Mouse (Mus musculus): ENCODE measurements at regions not wholly inside any gene's neighbourhood (a gene's known extent, or its start where the extent isn't known, plus 50 kb on each side); places are given as distances from the start of the nearest gene placed in this dataset.

DNA sequence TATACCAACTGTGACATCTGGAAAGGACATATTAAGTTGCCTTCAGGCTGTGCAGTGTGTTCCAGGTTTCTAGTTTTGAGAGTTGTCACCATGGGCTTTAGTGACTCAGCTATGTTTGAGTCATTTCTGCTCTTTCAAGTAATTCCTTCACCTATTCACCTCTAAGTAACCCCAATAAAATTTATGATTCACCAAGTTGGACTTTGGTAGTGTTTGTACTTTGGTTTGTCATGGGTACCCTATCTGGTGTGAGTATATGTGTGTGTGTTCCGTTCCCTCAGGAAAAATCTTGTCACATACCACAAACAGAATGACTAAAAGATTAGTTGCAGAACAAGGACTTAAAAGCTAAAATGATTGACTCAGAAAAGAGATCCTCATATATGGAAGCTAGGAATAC lies 76.8 kb upstream of the Crbn start:
- ATAC-seq (replicated peaks; ENCODE audit: low FRiP score, poor library complexity, severe bottlenecking), result no peak

DNA sequence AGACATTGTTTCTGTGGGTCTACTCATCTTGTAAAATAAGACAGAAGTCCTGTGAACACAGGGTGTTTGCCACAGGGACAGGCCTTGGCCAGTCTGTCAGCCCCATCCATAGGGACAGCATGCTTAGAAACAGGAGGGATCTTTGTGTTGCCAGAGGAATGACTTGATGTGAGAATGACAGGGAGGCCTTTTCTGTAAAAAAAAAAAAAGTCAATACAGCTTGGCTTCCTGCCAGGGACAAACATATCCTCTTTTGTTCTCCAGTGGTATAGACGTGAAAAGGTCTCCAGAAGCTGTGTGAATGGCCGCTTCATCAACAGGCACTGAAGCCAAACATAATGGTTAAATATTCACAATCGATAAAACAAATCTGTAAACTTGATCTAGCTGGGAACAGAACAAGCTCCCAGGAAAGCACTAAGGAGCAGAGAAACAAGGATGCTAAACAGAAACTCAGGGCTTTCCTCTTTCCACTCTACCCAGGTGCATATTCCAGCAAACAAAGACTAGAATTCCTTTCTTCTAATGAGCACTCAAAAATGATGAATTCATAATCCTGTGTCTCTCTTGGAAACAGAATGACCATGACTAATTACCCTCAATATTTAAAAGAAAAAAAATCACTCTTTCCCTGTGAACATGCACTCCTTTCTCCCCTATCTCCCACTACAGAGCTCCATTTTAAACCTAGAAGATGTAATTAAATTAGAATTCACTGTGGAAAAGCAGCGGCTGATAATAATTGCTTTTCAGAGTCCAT lies 92.2 kb upstream of the Crbn start:
- ATAC-seq (replicated peaks; ENCODE audit: low FRiP score, poor library complexity, severe bottlenecking), result no peak

DNA sequence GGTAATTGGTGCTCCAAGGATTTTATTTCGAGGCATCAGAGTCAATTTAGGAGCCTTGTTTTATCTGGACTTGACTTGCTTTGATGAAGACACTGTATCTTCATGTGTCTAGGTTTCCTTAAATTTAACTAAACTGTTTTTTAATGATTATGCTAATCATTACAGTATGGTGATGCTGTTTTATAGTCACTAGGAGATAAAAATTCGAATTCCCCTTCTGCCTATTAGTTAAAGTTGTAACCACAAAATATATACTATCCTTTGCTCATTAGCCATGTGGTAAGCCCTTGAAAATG lies 92.7 kb upstream of the Crbn start:
- ATAC-seq (replicated peaks; ENCODE audit: low FRiP score, poor library complexity, severe bottlenecking), result no peak

DNA sequence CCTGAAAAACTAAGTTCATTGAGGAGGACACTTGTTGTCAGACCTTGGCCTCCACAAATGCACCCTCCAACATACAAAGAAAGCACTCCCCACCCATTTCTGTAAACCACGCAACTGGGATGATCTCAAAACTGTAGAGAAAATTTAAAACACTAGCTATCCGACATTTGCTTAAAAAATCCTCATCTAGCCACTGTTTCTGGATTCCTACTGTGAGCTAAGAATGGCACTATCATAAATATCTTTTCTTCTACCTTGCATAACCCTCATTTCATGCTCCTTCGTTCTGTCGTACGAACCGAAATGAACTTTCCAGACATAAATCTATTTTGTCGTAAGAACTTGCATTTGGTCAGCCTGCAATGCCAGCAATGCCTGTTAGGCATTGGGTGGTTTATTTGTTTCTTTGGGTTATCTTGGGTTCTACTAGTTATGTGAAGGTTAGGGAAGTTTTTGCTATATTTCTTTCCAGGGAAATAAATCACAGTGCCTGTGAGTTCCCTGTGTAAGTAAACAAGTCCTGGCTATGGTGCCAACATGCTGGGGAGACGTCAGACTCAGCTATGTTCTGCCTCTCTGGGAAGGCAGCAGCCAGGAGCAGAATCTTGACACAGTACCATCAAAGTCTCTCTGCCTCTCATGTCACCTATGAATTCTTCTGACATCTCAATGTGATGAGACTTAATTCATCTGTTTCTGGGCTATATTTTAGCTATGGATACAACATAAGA lies 104.2 kb upstream of the Crbn start:
- ATAC-seq (replicated peaks; ENCODE audit: low FRiP score, poor library complexity, severe bottlenecking), result no peak

DNA sequence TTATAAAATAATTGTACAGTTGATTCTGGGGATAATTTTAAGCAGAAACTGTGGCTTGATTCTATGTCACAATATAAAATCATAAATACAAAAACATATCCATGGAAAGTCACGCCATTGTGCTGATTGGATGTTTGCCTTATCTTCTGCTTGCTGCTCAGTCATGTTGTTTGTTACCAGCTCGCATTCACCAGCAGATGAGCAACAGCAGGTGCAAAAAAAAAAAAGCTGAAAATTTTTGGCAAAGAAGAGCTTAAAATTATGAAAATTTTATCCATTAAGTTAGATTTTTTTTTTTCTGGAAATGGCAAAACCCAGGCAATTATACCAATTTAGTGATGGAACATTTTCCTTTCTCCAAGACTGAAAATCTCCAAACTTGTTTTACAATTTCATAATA lies 115.2 kb upstream of the Crbn start:
- no peak for ATAC-seq (replicated peaks; ENCODE audit: low FRiP score, poor library complexity, severe bottlenecking)

DNA sequence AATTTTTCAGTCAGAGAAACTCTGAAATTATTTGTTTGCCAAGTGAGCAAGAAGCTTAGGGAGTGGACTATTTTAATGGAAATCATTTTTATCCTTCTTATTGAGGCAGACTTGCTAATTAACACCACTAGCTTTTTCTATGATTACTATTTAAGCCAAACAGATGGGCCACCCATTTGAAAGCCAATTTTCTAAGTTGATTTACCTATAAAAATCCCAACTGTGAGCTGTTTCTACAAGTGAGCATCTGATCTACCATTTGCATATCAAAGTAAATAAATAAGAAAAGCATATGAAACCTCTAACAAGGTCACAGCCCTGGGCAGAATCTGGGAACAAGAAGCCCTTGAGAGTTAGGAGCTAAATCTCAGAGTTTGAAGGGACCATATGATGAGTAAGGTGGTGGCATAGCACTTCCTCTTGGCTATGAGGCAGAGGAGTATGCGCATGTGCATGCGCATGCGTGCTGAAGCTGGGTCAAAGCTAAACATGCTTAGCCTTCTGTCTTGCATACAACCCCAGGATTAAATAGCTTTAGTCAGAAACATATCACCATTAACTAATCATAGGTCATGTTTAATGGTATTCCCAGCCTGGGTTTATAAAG lies 116.9 kb upstream of the Crbn start:
- ATAC-seq (replicated peaks; ENCODE audit: low FRiP score, poor library complexity, severe bottlenecking), result no peak

DNA sequence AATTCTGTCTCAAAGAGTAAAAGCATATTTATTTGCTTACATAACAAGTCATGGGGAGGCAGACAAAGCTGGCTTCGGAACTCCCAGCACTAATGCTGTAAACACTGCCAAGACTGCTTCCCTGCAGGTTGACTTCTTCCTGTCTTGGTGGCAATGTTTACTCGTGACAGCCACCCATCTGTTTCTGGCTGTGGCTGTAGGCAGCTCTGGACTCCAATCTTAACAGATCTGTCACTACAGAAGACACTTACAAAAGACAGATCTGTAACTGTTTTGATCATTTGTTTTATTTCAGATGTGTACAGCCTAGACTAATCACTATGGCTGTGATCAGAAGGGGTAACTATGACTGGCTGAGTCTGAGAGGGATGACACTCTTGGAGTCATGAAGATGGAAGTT lies 121.1 kb upstream of the Crbn start:
- ATAC-seq (replicated peaks; ENCODE audit: low FRiP score, poor library complexity, severe bottlenecking), result no peak

DNA sequence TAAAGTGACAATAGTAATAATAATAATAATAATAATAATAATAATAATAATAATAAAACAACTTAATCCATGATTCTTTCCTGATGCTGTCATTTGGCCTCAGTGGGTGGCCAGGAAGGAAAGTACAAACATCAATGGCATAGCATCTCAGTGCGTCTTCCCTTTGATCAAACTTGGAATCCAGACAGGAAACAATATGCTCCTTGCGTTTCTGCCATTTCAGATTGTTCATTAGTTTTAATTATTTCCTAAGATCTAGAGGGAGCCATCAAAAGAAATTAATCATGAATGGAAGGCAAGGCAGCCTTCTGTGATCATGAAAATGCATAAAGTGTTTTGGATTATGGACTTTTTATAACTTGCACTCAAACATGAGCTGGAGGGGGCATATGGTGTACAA lies 125.6 kb upstream of the Crbn start:
- no peak for ATAC-seq (replicated peaks; ENCODE audit: low FRiP score, poor library complexity, severe bottlenecking)

DNA sequence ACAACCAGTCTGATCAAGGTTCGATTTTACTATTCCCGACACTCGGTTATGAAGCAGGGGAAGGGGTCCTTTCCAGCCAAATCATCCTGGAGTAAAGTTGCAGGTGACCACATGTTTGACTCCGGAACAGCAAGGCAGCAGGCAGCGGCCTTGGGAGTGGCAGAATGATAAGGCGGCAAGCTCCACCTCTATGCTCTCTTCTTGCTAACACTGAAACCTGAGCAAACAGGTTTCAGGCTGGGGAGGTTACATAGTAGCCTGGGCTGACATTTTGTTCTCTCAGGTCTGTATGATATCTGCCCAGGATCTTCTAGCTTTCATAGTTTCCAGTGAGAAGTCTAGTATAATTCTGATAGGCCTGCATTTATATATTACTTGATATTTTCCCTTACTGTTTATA lies 133.7 kb upstream of the Crbn start:
- no peak for ATAC-seq (replicated peaks; ENCODE audit: low FRiP score, poor library complexity, severe bottlenecking)

DNA sequence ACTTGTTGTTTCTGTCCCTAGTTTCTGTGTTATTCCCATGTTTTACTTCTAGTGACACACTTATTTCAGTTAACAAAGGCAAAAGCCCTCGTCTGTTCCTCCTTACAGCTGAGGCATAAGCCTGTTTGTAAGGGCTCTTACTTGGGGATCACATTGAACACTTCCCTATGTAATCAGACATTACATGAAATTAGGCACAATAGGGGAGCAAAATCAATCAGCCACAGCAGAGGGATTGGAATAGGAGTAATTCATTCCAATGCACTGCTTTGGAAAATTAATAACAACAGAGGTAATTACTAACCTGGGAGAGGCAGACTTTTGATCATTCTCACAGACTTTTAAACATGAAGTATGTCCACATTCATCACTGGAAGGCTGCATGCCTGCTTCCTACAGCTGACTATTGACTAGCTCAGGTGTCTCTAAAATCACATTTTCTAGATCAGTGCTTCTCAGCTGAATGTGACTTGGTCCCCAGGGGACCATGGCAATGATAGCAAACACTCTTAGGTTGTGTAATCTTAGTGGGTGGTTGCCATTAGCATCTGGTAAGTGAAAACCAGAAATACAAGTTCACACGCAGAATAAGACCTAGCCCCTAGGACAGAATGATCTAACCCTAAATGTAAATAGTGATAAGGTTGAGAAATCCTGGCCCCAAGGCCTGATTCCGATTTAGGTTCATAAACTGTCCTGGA lies 146.5 kb upstream of the Crbn start:
- ATAC-seq (replicated peaks; ENCODE audit: low FRiP score, poor library complexity, severe bottlenecking), result no peak

DNA sequence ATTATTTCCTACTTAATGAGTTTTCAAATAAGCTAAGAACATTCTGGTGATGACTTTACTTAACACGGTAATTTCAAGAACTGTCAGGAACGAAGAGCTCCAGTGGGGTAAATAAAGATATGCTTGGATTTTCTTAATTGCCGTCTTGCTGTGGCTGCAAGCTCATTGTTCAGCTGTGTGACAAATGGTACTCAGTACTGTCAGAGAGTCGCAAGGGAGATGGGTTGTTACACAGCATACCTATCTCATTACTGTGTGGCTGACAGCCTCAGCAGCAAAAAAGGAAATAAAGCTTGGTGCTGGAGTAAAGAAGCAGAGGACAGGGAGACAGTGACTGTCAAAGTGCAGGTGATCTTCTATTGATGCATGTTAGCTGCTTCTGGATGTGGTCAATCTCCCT lies 151.0 kb upstream of the Crbn start:
- no peak for ATAC-seq (replicated peaks; ENCODE audit: low FRiP score, poor library complexity, severe bottlenecking)

DNA sequence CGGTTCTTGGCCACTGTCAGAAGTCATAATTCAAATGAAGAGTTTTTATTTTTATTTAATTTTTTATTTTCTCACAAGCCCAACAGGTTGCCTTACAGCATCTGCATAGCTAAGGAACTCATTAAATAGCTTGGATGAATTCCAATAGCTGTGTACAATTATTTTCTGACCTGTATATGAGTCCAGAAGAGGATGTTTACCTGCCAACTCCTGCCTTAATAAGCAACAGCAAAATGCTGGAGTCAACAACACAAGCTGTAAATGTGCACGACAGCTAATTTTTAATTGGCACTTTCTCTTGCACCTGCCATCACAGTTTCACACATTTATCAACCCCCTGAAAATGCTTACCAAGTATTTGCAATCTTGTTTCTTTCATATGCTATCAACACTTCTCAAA lies 161.4 kb upstream of the Crbn start:
- no peak for ATAC-seq (replicated peaks; ENCODE audit: low FRiP score, poor library complexity, severe bottlenecking)

DNA sequence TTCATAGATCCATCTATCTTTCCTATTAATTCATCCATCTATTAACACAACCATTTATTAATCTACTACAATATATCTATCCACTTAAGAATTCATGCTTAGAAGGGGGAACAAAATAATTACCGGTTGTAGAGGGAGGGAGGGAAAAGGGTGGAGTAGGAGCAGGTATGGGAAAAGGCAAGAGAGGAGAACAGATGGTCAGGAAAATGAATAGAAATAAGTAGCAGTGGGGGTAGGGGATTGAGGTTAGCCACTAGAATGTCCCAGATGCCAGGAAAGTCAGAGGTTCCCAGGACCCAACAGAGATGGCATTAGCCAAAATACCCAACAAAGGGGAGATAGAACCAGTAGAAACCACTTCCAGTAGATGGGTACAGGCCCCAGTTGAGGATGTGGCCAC lies 164.5 kb upstream of the Crbn start:
- no peak for ATAC-seq (replicated peaks; ENCODE audit: low FRiP score, poor library complexity, severe bottlenecking)

DNA sequence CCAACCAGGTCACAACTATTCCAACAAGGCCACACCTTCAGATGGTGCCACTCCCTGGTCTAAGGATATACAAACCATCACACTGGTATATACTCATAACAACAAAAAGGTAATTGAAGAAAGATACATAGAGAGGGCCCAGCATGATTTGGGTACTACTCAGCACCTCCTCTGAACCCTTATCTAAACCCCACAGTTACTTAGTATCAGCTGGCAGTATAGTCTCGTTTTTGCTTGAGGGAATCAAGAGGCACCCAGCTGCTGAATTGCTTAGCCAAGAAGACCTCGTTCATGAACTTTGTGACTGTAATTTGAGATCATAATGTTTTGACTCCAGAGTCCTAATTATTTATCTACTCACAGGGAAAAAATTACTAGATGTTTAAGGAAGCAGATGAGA lies 175.6 kb upstream of the Crbn start:
- ATAC-seq (replicated peaks; ENCODE audit: low FRiP score, poor library complexity, severe bottlenecking), result peak; percentile 96

DNA sequence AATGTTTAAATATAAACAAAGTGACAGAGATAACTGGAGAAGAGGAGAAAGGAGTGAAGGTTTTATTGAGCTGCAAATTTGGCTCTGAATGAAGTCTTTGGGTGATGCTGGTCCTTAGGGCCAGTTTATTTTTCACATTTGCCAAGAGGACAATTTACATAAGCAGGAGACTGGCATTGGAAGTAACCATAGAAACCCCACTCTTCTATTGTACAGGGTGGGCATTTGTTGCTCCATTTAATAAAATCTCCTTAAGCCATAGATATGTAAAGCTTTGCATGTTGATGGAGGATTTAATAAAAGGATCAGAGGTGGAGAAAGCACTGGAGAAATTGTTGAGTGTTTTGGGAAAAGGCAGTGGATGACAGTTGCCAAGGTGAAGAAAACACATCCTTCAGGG lies 178.8 kb upstream of the Crbn start:
- ATAC-seq (replicated peaks; ENCODE audit: low FRiP score, poor library complexity, severe bottlenecking), result no peak

DNA sequence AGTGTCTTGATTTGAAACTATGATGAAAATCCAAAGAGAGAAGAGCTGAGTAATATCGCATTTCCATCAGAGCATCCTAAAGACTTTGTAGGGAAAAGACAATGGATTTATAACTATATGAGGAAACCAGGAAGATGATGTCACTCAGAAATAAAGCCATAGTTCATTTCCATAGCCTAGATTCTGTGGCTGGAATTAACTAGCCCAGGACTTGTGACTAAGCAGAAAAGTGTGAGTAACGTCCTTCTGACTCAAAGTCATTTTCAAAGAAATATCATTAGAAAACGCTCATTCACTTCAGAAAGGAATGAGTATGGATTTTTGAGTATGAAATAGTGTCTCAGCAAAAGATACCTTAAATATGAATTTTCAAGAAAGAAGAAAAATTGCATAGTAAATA lies 179.9 kb upstream of the Crbn start:
- ATAC-seq (replicated peaks; ENCODE audit: low FRiP score, poor library complexity, severe bottlenecking), result no peak

DNA sequence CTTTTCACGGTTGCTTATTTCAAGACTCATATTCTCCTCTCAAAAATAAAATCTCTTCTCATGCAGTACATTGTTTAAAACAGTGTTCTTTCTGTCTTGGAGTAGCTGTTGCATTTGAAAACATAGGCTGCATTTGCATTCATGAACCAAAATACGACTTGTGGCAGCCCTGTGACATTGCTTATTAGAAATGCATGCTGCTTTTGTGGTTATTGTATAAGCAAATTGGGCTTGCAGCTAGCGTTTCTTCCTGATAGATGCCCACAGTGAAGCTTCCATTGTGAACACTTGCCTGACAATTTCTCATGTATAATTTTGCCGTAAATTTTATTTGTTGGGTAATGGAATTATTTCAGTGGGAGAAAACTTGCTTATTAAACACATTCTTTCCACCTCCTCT lies 180.3 kb upstream of the Crbn start:
- no peak for ATAC-seq (replicated peaks; ENCODE audit: low FRiP score, poor library complexity, severe bottlenecking)

DNA sequence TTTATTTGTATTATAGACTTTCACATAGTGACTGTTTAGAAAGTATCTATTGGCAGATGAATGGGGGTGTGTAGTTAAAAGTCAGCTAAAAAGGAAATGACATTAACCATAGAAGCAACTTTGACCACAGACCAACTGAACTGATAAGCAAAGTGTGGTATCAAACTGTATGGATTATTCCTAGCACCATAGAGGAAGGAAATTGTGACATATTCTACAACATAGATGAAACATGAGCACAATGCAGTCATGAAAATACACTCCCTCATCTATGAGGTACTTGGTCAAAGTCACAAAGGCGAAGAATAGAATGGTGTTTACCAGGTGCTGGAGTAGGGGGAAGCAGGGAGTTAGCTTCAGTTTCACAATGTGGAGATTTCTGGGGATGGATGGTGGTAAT lies 181.4 kb upstream of the Crbn start:
- no peak for ATAC-seq (replicated peaks; ENCODE audit: low FRiP score, poor library complexity, severe bottlenecking)

DNA sequence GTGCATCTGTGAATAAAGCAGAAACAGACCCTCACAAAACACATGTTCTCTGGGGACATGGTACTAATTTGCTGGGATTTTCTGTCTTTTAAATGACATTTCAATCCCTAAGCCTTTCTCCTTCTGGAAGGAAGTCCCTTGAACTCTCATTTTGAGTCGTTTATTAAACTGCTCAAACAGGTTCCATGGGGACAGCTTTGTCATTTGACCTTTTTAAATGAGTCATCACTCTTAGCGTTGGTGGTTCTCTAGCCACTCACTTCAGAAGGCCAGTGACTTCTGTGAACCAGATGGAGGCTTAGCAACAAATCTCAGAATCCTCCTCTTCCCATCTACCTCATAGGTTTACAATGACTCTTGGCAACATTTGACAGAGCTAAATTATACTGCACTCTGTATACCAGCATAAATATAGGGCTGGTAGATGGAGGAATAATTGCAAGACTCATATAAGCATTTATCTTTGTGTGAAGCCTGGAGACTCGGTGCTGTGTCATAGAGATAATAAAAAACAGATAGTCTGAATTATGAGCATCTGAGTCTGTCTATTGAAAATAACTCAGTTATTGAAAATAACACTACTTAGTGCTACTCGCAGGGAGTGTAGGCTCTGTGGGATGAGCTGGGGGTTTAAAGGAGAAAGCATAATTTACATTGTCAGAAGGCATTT lies 185.4 kb upstream of the Crbn start:
- ATAC-seq (replicated peaks; ENCODE audit: low FRiP score, poor library complexity, severe bottlenecking), result peak; percentile 82

DNA sequence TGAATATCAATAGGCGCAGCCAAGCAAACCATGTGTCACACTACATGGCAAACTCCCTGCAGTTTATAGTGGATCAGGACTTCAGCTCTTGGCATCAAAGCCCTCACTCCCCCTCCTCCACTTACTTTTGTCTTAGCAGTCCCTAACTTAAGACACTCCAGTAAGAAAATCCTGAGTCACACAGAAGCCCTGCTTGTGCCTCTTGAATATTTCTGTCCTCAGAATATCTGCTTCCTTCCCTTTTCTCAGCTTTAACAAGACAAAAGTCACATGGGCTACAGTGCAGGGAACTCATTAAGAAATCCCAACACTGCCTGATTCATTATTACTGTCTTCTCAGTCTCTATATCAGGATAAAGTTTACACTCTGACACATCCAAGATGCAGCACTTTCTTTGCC lies 191.7 kb upstream of the Crbn start:
- ATAC-seq (replicated peaks; ENCODE audit: low FRiP score, poor library complexity, severe bottlenecking), result no peak

Data from erythroblast, adult 5-6 weeks (primary cell).